Mouse (Mus musculus) limb, embryonic 13.5 days (tissue): ENCODE measurements at regions not wholly inside any gene's neighbourhood (a gene's known extent, or its start where the extent isn't known, plus 50 kb on each side); places are given as distances from the start of the nearest gene placed in this dataset.
A peak's percentile ranks its signal among the peaks of the same experiment; 100 is the strongest.

Experiments used
- ATAC-seq: fragments of 200-750 bp; cut with Nextera tagmentation; 2 replicates; pipeline ENCODE4 v1.8.0; 2017; ENCODE audit warnings: low read depth, moderate number of reproducible peaks, moderate TSS enrichment; ENCODE audit not compliant: low FRiP score
- H3K27ac ChIP-seq: fragments of 300-500 bp; sonication (generic); 2 replicates; pipeline ENCODE4 v1.5.1; 2015; ENCODE audit warnings: inconsistent platforms, mild to moderate bottlenecking, moderate library complexity
- H3K27me3 ChIP-seq: fragments of 300-500 bp; sonication (generic); 2 replicates; pipeline ENCODE4 v1.6.1; 2015; ENCODE audit warnings: mild to moderate bottlenecking, inconsistent platforms
- H3K36me3 ChIP-seq: fragments of 300-500 bp; sonication (generic); 2 replicates; pipeline ENCODE4 v1.6.1; 2015; ENCODE audit warnings: inconsistent platforms, mild to moderate bottlenecking, moderate library complexity
- H3K4me1 ChIP-seq: fragments of 300-500 bp; sonication (generic); 2 replicates; pipeline ENCODE4 v1.6.1; 2015; ENCODE audit warnings: inconsistent platforms
- H3K4me2 ChIP-seq: fragments of 300-500 bp; sonication (generic); replicated peaks from 2 replicates; pipeline ENCODE4 v1.6.1; 2015; ENCODE audit warnings: inconsistent platforms, mild to moderate bottlenecking, moderate library complexity
- H3K4me3 ChIP-seq: fragments of 300-500 bp; sonication (generic); 2 replicates; pipeline ENCODE4 v1.5.1; 2015; ENCODE audit warnings: moderate library complexity, mild to moderate bottlenecking, inconsistent platforms
- H3K9ac ChIP-seq: fragments of 300-500 bp; sonication (generic); 2 replicates; pipeline ENCODE4 v1.6.1; 2015; ENCODE audit warnings: mild to moderate bottlenecking, inconsistent platforms
- H3K9me3 ChIP-seq: fragments of 300-500 bp; sonication (generic); 2 replicates; pipeline ENCODE4 v1.6.1; 2016; ENCODE audit warnings: inconsistent platforms
- WGBS: fragments of 180-500 bp; shearing (Covaris S2); methylation state at CpG from one replicate; pipeline ENCODE4 v1.1.7; 2015; 5-methylcytosine and 5-hydroxymethylcytosine counted together

DNA sequence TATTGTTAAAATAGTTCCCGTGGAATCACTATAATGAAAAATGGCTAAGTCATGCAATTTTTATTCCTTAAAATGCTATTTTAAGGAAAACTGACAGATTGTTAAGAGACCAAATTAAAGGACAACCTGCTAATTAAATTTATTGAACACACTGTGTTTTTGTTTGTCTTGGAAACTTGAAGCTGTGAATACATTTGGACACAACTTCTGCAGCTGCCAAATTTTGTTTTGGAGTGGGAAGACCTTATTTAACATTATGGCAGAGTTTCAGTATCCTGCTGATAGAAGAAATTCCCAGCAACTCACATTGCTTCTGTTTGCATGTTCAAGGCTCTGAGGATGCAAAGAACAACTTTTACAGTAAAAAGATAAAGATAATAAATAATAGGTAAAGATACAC, 301.6 kb upstream of the 1700015G11Rik start:
- H3K4me2 ChIP-seq: no peak overlapping the region
- H3K27me3 ChIP-seq: no peaks in the 10 kb centered on the region
- no peak overlapping the region for H3K27ac ChIP-seq
- no peaks in the 10 kb centered on the region for H3K4me1 ChIP-seq
- ATAC-seq: no peak
- no peaks in the 10 kb centered on the region for H3K36me3 ChIP-seq
- H3K4me3 ChIP-seq: no peak overlapping the region
- no peak overlapping the region for H3K9ac ChIP-seq
- 83% methylated on average over 1 of the region's 1 CpGs for WGBS
- no peaks in the 10 kb centered on the region for H3K9me3 ChIP-seq

DNA sequence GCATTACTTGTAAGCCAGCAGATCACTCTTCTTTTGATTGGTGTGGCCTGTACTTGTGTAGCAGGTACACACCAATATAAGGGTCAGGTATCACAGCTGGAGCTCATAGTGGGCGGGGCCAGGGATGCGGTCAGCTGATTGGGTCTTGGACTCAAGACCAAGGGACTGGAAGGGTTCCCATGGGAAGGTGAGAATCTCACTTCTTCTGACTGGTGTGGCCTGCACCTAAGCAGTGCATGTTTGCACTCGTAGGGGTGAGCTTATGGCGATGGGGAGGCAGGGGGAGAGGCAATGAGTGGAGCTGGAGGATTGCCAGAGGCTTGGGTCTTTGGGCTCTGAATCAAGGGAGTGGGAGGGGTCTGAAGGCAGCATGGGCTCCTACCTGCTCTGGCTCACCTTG, 262.7 kb upstream of the 1700015G11Rik start:
- no peak overlapping the region for H3K27ac ChIP-seq
- WGBS: 83% methylated on average over 4 of the region's 4 CpGs
- no peaks in the 10 kb centered on the region for H3K27me3 ChIP-seq
- H3K4me2 ChIP-seq: no peak overlapping the region
- no peak overlapping the region for H3K9ac ChIP-seq
- ATAC-seq: no peak
- H3K4me3 ChIP-seq: no peak overlapping the region
- no peaks in the 10 kb centered on the region for H3K36me3 ChIP-seq
- H3K4me1 ChIP-seq: no peaks in the 10 kb centered on the region
- no peaks in the 10 kb centered on the region for H3K9me3 ChIP-seq

DNA sequence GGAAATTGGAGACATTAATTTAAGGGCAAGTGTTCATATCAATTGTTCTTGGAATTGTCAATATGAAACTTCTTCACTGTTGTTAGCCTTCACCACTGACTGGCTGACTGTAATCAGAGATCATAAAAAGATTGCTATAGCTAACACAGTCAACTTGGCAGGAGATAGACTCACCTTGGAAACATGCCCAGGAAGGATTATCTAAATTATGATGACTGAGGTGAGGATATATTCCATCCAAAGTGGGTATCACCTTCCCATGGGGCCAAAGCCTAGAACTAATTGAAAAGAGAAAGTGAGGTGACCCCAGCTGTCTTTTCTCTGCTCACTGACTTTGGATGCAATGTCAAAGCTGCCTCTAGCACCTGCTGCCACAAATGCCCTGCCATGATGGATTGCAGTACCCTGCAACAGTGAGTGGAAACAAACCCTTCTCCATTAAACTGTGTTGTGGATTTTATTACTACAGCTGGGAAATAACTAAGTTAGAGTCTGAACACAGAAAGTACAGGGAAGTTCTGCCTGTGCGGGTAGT, 240.9 kb upstream of the 1700015G11Rik start:
- ATAC-seq: peak; percentile 15; the same call in 1 of the 2 replicates
- H3K9me3 ChIP-seq: no peaks in the 10 kb centered on the region
- WGBS: 80% methylated on average over 1 of the region's 1 CpGs
- no peak overlapping the region for H3K4me2 ChIP-seq
- H3K36me3 ChIP-seq: no peaks in the 10 kb centered on the region
- no peak overlapping the region for H3K4me3 ChIP-seq
- H3K4me1 ChIP-seq: no peaks in the 10 kb centered on the region
- no peak overlapping the region for H3K27ac ChIP-seq
- no peak overlapping the region for H3K9ac ChIP-seq
- no peaks in the 10 kb centered on the region for H3K27me3 ChIP-seq

DNA sequence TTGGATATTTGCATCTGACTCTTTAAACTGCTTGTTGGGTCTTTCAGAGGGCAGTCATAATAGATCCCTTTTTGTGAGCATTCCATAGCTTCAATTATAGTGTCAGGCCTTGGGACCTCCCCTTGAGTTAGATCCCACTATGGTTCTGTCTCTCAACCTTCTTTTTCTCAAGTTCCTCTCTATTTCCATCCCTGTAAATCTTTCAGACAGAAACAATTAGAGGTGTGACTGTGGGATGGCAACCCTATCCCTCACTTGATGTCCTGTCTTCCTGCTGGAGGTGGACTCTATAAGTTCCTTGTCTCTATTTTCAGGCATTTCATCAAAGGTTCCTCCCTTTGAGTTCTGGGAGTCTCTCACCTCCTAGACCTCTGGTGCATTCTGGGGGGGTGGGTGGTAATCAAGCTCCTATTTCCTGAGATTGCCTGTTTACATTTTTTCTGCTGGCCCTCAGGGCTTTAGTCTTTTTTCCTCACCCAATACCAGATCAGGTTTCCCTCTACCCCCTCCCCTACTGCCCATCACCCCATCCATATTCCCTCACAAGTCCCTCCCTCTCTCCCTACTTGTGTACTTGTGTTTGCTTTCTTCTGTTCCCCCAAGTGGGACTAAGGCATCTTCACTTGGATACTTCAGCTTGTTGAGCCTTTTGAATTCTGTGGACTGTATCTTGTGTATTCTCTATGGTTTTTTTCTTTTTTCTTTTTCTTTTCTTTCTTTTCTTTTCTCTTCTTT, 237.1 kb upstream of the 1700015G11Rik start:
- no peaks in the 10 kb centered on the region for H3K27me3 ChIP-seq
- no peaks in the 10 kb centered on the region for H3K36me3 ChIP-seq
- H3K4me3 ChIP-seq: no peak overlapping the region
- H3K9me3 ChIP-seq: no peaks in the 10 kb centered on the region
- H3K9ac ChIP-seq: no peak overlapping the region
- H3K4me1 ChIP-seq: 0 out of 2 replicates have a peak, but pooled peaks cover 3% of the 10 kb centered on the region
- no peak for ATAC-seq
- H3K4me2 ChIP-seq: no peak overlapping the region
- H3K27ac ChIP-seq: no peak overlapping the region
